Mouse (Mus musculus): Measurements from ENCODE around the gene Mtmr1. TPM values are rescaled to one million over a fixed set of nuclear protein-coding genes. Genes with fewer than 3 reads are reported as not detected.
A peak's percentile ranks its signal among the peaks of the same experiment; 100 is the strongest.

The Mtmr1 gene
- polyA plus RNA-seq, 1 experiment = 24.1 TPM

GRCm38 (mm10) chrX:71381571-71381970 is 17.0 kb downstream of the Mtmr1 start:
- peak; percentile 51; the same call in 1 of the 2 replicates for TF ChIP-seq CTCF (IDR thresholded peaks at IDR 0.05; ENCODE audit: extremely low read depth, insufficient read depth, low read length)
- no peak for TF ChIP-seq POLR2A (IDR thresholded peaks at IDR 0.05; ENCODE audit: extremely low read depth, insufficient read depth, low read length)
- Histone ChIP-seq H3K4me3 (ENCODE audit: insufficient read depth, low read length) (no peak overlapping the region), H3K27ac (ENCODE audit: insufficient read depth, low read length) (no peak overlapping the region), H3K4me1 (ENCODE audit: control insufficient read depth, insufficient read depth, low read length) (no peaks in the 10 kb centered on the region)

- Histone ChIP-seq H3K4me1 (ENCODE audit: control insufficient read depth, insufficient read depth, low read length) (no peaks in the 10 kb centered on the region), H3K4me3 (ENCODE audit: insufficient read depth, low read length) (no peak overlapping the region), H3K27ac (ENCODE audit: insufficient read depth, low read length) (no peak overlapping the region)
- TF ChIP-seq CTCF (IDR thresholded peaks at IDR 0.05; ENCODE audit: extremely low read depth, insufficient read depth, low read length) (no peak), POLR2A (IDR thresholded peaks at IDR 0.05; ENCODE audit: extremely low read depth, insufficient read depth, low read length) (no peak)
Measured at GRCm38 (mm10) chrX:71396326-71396725, 31.8 kb downstream of the Mtmr1 start.

GRCm38 (mm10) chrX:71406290-71406689 is 41.7 kb downstream of the Mtmr1 start:
- Histone ChIP-seq H3K4me1 (ENCODE audit: control insufficient read depth, insufficient read depth, low read length) (no peaks in the 10 kb centered on the region), H3K4me3 (ENCODE audit: insufficient read depth, low read length) (no peak overlapping the region), H3K27ac (ENCODE audit: insufficient read depth, low read length) (no peak overlapping the region)
- TF ChIP-seq POLR2A (IDR thresholded peaks at IDR 0.05; ENCODE audit: extremely low read depth, insufficient read depth, low read length) = no peak
- no peak for TF ChIP-seq CTCF (IDR thresholded peaks at IDR 0.05; ENCODE audit: extremely low read depth, insufficient read depth, low read length)

- TF ChIP-seq CTCF (IDR thresholded peaks at IDR 0.05; ENCODE audit: extremely low read depth, insufficient read depth, low read length) (no peak), POLR2A (IDR thresholded peaks at IDR 0.05; ENCODE audit: extremely low read depth, insufficient read depth, low read length) (no peak)
- Histone ChIP-seq H3K4me1 (ENCODE audit: control insufficient read depth, insufficient read depth, low read length) (no peaks in the 10 kb centered on the region), H3K4me3 (ENCODE audit: insufficient read depth, low read length) (no peak overlapping the region), H3K27ac (ENCODE audit: insufficient read depth, low read length) (no peak overlapping the region)
Measured at GRCm38 (mm10) chrX:71408386-71408785, 43.8 kb downstream of the Mtmr1 start.

- Histone ChIP-seq H3K4me3 (ENCODE audit: insufficient read depth, low read length) (no peak overlapping the region), H3K4me1 (ENCODE audit: control insufficient read depth, insufficient read depth, low read length) (no peaks in the 10 kb centered on the region), H3K27ac (ENCODE audit: insufficient read depth, low read length) (no peak overlapping the region)
- TF ChIP-seq POLR2A (IDR thresholded peaks at IDR 0.05; ENCODE audit: extremely low read depth, insufficient read depth, low read length) (no peak), CTCF (IDR thresholded peaks at IDR 0.05; ENCODE audit: extremely low read depth, insufficient read depth, low read length) (no peak)
Measured at GRCm38 (mm10) chrX:71412776-71413175, 48.2 kb downstream of the Mtmr1 start.

GRCm38 (mm10) chrX:71413616-71414015 is 49.1 kb downstream of the Mtmr1 start:
- TF ChIP-seq POLR2A (IDR thresholded peaks at IDR 0.05; ENCODE audit: extremely low read depth, insufficient read depth, low read length) (no peak), CTCF (IDR thresholded peaks at IDR 0.05; ENCODE audit: extremely low read depth, insufficient read depth, low read length) (no peak)
- H3K4me3 ChIP-seq (ENCODE audit: insufficient read depth, low read length) = no peak overlapping the region
- H3K27ac ChIP-seq (ENCODE audit: insufficient read depth, low read length) = no peak overlapping the region
- no peaks in the 10 kb centered on the region for H3K4me1 ChIP-seq (ENCODE audit: control insufficient read depth, insufficient read depth, low read length)

- TF ChIP-seq CTCF (IDR thresholded peaks at IDR 0.05; ENCODE audit: extremely low read depth, insufficient read depth, low read length) (no peak), POLR2A (IDR thresholded peaks at IDR 0.05; ENCODE audit: extremely low read depth, insufficient read depth, low read length) (no peak)
- Histone ChIP-seq H3K4me1 (ENCODE audit: control insufficient read depth, insufficient read depth, low read length) (no peaks in the 10 kb centered on the region), H3K27ac (ENCODE audit: insufficient read depth, low read length) (no peak overlapping the region), H3K4me3 (ENCODE audit: insufficient read depth, low read length) (no peak overlapping the region)
Measured at GRCm38 (mm10) chrX:71424852-71425251, 60.3 kb downstream of the Mtmr1 start.

GRCm38 (mm10) chrX:71425746-71426519 is 61.4 kb downstream of the Mtmr1 start:
- TF ChIP-seq CTCF (IDR thresholded peaks at IDR 0.05; ENCODE audit: extremely low read depth, insufficient read depth, low read length) (peak; percentile 82), POLR2A (IDR thresholded peaks at IDR 0.05; ENCODE audit: extremely low read depth, insufficient read depth, low read length) (no peak)
- Histone ChIP-seq H3K27ac (ENCODE audit: insufficient read depth, low read length) (no peak overlapping the region), H3K4me1 (ENCODE audit: control insufficient read depth, insufficient read depth, low read length) (no peaks in the 10 kb centered on the region), H3K4me3 (ENCODE audit: insufficient read depth, low read length) (no peak overlapping the region)

- H3K4me1 ChIP-seq (ENCODE audit: control insufficient read depth, insufficient read depth, low read length) = no peaks in the 10 kb centered on the region
- H3K27ac ChIP-seq (ENCODE audit: insufficient read depth, low read length) = no peak overlapping the region
- no peak overlapping the region for H3K4me3 ChIP-seq (ENCODE audit: insufficient read depth, low read length)
- TF ChIP-seq CTCF (IDR thresholded peaks at IDR 0.05; ENCODE audit: extremely low read depth, insufficient read depth, low read length) (no peak), POLR2A (IDR thresholded peaks at IDR 0.05; ENCODE audit: extremely low read depth, insufficient read depth, low read length) (no peak)
Measured at GRCm38 (mm10) chrX:71427491-71427890, 62.9 kb downstream of the Mtmr1 start.

GRCm38 (mm10) chrX:71430900-71431299 is 66.3 kb downstream of the Mtmr1 start:
- no peak overlapping the region for H3K4me3 ChIP-seq (ENCODE audit: insufficient read depth, low read length)
- peaks cover 3% of the 10 kb centered on the region for H3K4me1 ChIP-seq (ENCODE audit: control insufficient read depth, insufficient read depth, low read length)
- TF ChIP-seq POLR2A (IDR thresholded peaks at IDR 0.05; ENCODE audit: extremely low read depth, insufficient read depth, low read length) (no peak), CTCF (IDR thresholded peaks at IDR 0.05; ENCODE audit: extremely low read depth, insufficient read depth, low read length) (no peak)
- H3K27ac ChIP-seq (ENCODE audit: insufficient read depth, low read length) = no peak overlapping the region
